Mouse (Mus musculus) urinary bladder, postnatal 4 days (tissue): Measurements from ENCODE around the gene Zfp770.
"Not testable (repeated sequence)": the region's sequence is repeated elsewhere in the genome, so short reads cannot be mapped to it uniquely, and the experiment has no call there.

ENCODE experiments used
- DNase-seq, 2 experiments: peaks; one replicate each; pipeline ENCODE4 v3.0.0; 2021 to 2022; ENCODE audit warnings: low spot score in 2 of 2

The Zfp770 gene

GRCm38 (mm10) chr2:114200932-114201559 is at the start of gene Zfp770:
Zfp770 (minus strand) TSS chr2:114201469.
- peak; percentile 66 to 77 for DNase-seq

- no peak for DNase-seq
Observed at GRCm38 (mm10) chr2:114249440-114249839, 48.2 kb upstream of the Zfp770 start.

- no peak for DNase-seq
Observed at GRCm38 (mm10) chr2:114237639-114238038, 36.4 kb upstream of the Zfp770 start.

- no peak for DNase-seq
Observed at GRCm38 (mm10) chr2:114236566-114236965, 35.3 kb upstream of the Zfp770 start.

- DNase-seq = no peak
Observed at GRCm38 (mm10) chr2:114235584-114235983, 34.3 kb upstream of the Zfp770 start.

GRCm38 (mm10) chr2:114231248-114231647 is 30.0 kb upstream of the Zfp770 start:
- DNase-seq = no peak

GRCm38 (mm10) chr2:114228672-114229071 is 27.4 kb upstream of the Zfp770 start:
- no peak for DNase-seq

- DNase-seq = no peak
Observed at GRCm38 (mm10) chr2:114205036-114205435, 3.8 kb upstream of the Zfp770 start.

GRCm38 (mm10) chr2:114201574-114201973 is 305 bp upstream of the Zfp770 start:
- DNase-seq = no peak

- DNase-seq = no peak
Observed at GRCm38 (mm10) chr2:114196421-114196820, 4.8 kb downstream of the Zfp770 start.

- not testable (repeated sequence) for DNase-seq
Observed at GRCm38 (mm10) chr2:114186924-114187323, 14.3 kb downstream of the Zfp770 start, which contains the start of gene Aqr. Aqr (minus strand) TSS chr2:114187024.

- no peak for DNase-seq
Observed at GRCm38 (mm10) chr2:114177802-114178733, 23.2 kb downstream of the Zfp770 start.

- DNase-seq = peak; percentile 66 to 72
Observed at GRCm38 (mm10) chr2:114174651-114175484, 26.4 kb downstream of the Zfp770 start.

- no peak for DNase-seq
Observed at GRCm38 (mm10) chr2:114173248-114173647, 28.0 kb downstream of the Zfp770 start.

GRCm38 (mm10) chr2:114167837-114168236 is 33.4 kb downstream of the Zfp770 start:
- DNase-seq = no peak

GRCm38 (mm10) chr2:114161978-114162377 is 39.3 kb downstream of the Zfp770 start:
- DNase-seq = no peak

- no peak for DNase-seq
Observed at GRCm38 (mm10) chr2:114157345-114157744, 43.9 kb downstream of the Zfp770 start.

GRCm38 (mm10) chr2:114156639-114157038 is 44.6 kb downstream of the Zfp770 start:
- no peak for DNase-seq

GRCm38 (mm10) chr2:114153247-114153646 is 48.0 kb downstream of the Zfp770 start:
- no peak for DNase-seq

- no peak for DNase-seq
Observed at GRCm38 (mm10) chr2:114146864-114147458, 54.3 kb downstream of the Zfp770 start.

GRCm38 (mm10) chr2:114145315-114145801 is 55.9 kb downstream of the Zfp770 start:
- no peak for DNase-seq
